Mouse (Mus musculus) C2C12 (cell line): ENCODE data around the gene Gm20388. TPM values are rescaled to one million over a fixed set of nuclear protein-coding genes. Genes with fewer than 3 reads are reported as not detected.

Source experiments
- H3K27me3 ChIP-seq: one replicate; pipeline ENCODE4 v1.6.1; 2011; ENCODE audit not compliant: control insufficient read depth, insufficient read depth, insufficient read length
- H3K36me3 ChIP-seq: one replicate; pipeline ENCODE4 v1.6.1; 2011; ENCODE audit not compliant: control insufficient read depth, insufficient read depth
- H3K4me3 ChIP-seq: one replicate; pipeline ENCODE4 v1.5.1; 2011; ENCODE audit warnings: mild to moderate bottlenecking, control low read depth; ENCODE audit not compliant: poor library complexity, insufficient read depth, severe bottlenecking
- H3K79me2 ChIP-seq: one replicate; pipeline ENCODE4 v1.6.1; 2011; ENCODE audit not compliant: control insufficient read depth, insufficient read depth
- H3K79me3 ChIP-seq: one replicate; pipeline ENCODE4 v1.6.1; 2011; ENCODE audit warnings: low read depth, control low read depth
- H3ac ChIP-seq: one replicate; pipeline ENCODE3; 2011; ENCODE audit warnings: low read depth; ENCODE audit not compliant: control insufficient read depth, insufficient read length
- CEBPB ChIP-seq: IDR thresholded peaks from one replicate; pipeline ENCODE4 v1.6.1; 2011; ENCODE audit warnings: low read depth, mild to moderate bottlenecking, control low read depth, moderate library complexity
- CTCF ChIP-seq: IDR thresholded peaks from one replicate; pipeline ENCODE4 v1.5.1; 2011; ENCODE audit not compliant: control insufficient read depth, insufficient read depth, insufficient read length
- FOSL1 ChIP-seq: IDR thresholded peaks from one replicate; pipeline ENCODE4 v1.8.0; 2011; ENCODE audit warnings: mild to moderate bottlenecking, low read length; ENCODE audit not compliant: poor library complexity, insufficient read depth, severe bottlenecking
- MAX ChIP-seq: IDR thresholded peaks from one replicate; pipeline ENCODE4 v1.6.1; 2011; ENCODE audit warnings: mild to moderate bottlenecking, control low read depth
- MYOD1 ChIP-seq: IDR thresholded peaks from one replicate; pipeline ENCODE4 v1.6.1; 2011; ENCODE audit warnings: low read depth; ENCODE audit not compliant: control insufficient read depth, insufficient read length
- MYOG ChIP-seq: IDR thresholded peaks from one replicate; pipeline ENCODE4 v1.6.1; 2011; ENCODE audit not compliant: control insufficient read depth, insufficient read length; ENCODE audit errors: extremely low read depth
- USF1 ChIP-seq: IDR thresholded peaks from one replicate; pipeline ENCODE4 v1.6.1; 2011; ENCODE audit warnings: low read depth, mild to moderate bottlenecking, control low read depth, moderate library complexity
- polyA plus RNA-seq: library from polyadenylated mRNA; unstranded; fragments of >200 nt; fragmentation: generic; extraction: Trizol; gene quantifications from one replicate; pipeline ENCODE4 v1.2.1, GENCODE M21; 2012; ENCODE audit warnings: missing spikeins

Gene Gm20388
- polyA plus RNA-seq, 1 experiment, result 15.0 TPM

GRCm38 (mm10) chr8:120321724-120322123 lies 411.1 kb downstream of the Gm20388 start:
- H3ac ChIP-seq, result no peak overlapping the region
- peaks cover 12% of the 10 kb centered on the region for H3K79me2 ChIP-seq
- H3K36me3 ChIP-seq, result no peaks in the 10 kb centered on the region
- H3K4me3 ChIP-seq, result no peak overlapping the region
- no peaks in the 10 kb centered on the region for H3K79me3 ChIP-seq
- H3K27me3 ChIP-seq, result no peaks in the 10 kb centered on the region
- TF ChIP-seq MYOG, result no peak
- TF ChIP-seq CEBPB, result no peak
- TF ChIP-seq MYOD1, result no peak
- TF ChIP-seq FOSL1, result no peak
- no peak for TF ChIP-seq CTCF
- no peak for TF ChIP-seq USF1
- no peak for TF ChIP-seq MAX

- Histone ChIP-seq H3K79me3 (no peaks in the 10 kb centered on the region), H3K36me3 (no peaks in the 10 kb centered on the region), H3ac (peak overlapping the region; percentile 31), H3K4me3 (no peak overlapping the region), H3K79me2 (peaks cover 10% of the 10 kb centered on the region), H3K27me3 (no peaks in the 10 kb centered on the region)
- TF ChIP-seq FOSL1, result no peak
- no peak for TF ChIP-seq CEBPB
- TF ChIP-seq MAX, result no peak
- TF ChIP-seq MYOD1, result peak; percentile 31
- no peak for TF ChIP-seq USF1
- no peak for TF ChIP-seq MYOG
- TF ChIP-seq CTCF, result no peak
These were observed 412.4 kb downstream of the Gm20388 start for GRCm38 (mm10) chr8:120322956-120323448.

GRCm38 (mm10) chr8:120324555-120324954 lies 413.9 kb downstream of the Gm20388 start:
- H3ac ChIP-seq, result no peak overlapping the region
- TF ChIP-seq CEBPB, result no peak
- no peak for TF ChIP-seq USF1
- TF ChIP-seq FOSL1, result no peak
- TF ChIP-seq CTCF, result no peak
- TF ChIP-seq MAX, result no peak
- no peak for TF ChIP-seq MYOD1
- no peak for TF ChIP-seq MYOG
- H3K4me3 ChIP-seq, result no peak overlapping the region
- peaks cover 7% of the 10 kb centered on the region for H3K79me2 ChIP-seq
- no peaks in the 10 kb centered on the region for H3K79me3 ChIP-seq
- no peaks in the 10 kb centered on the region for H3K36me3 ChIP-seq
- no peaks in the 10 kb centered on the region for H3K27me3 ChIP-seq

- Histone ChIP-seq H3K36me3 (no peaks in the 10 kb centered on the region), H3K4me3 (no peak overlapping the region), H3K27me3 (no peaks in the 10 kb centered on the region), H3ac (no peak overlapping the region), H3K79me2 (no peaks in the 10 kb centered on the region), H3K79me3 (no peaks in the 10 kb centered on the region)
- TF ChIP-seq USF1 (no peak), FOSL1 (no peak), MYOD1 (no peak), CTCF (no peak), MYOG (no peak), MAX (no peak), CEBPB (no peak)
These were observed 414.6 kb downstream of the Gm20388 start for GRCm38 (mm10) chr8:120325172-120325767.

GRCm38 (mm10) chr8:120327131-120327554 lies 416.5 kb downstream of the Gm20388 start:
- Histone ChIP-seq H3K79me2 (no peaks in the 10 kb centered on the region), H3ac (no peak overlapping the region), H3K27me3 (no peaks in the 10 kb centered on the region), H3K4me3 (no peak overlapping the region), H3K36me3 (no peaks in the 10 kb centered on the region), H3K79me3 (no peaks in the 10 kb centered on the region)
- TF ChIP-seq FOSL1 (no peak), USF1 (no peak), MYOD1 (no peak), CTCF (no peak), MYOG (no peak)

- TF ChIP-seq USF1, result no peak
- no peak for TF ChIP-seq MAX
- no peak for TF ChIP-seq CEBPB
- TF ChIP-seq MYOG, result no peak
- TF ChIP-seq FOSL1, result no peak
- no peak for TF ChIP-seq CTCF
- TF ChIP-seq MYOD1, result no peak
- Histone ChIP-seq H3ac (no peak overlapping the region), H3K79me3 (peaks cover 2% of the 10 kb centered on the region), H3K79me2 (no peaks in the 10 kb centered on the region), H3K36me3 (no peaks in the 10 kb centered on the region), H3K27me3 (no peaks in the 10 kb centered on the region), H3K4me3 (no peak overlapping the region)
These were observed 417.9 kb downstream of the Gm20388 start for GRCm38 (mm10) chr8:120328361-120329022.
